Mouse (Mus musculus): ENCODE results near the gene Kcnk6. TPM values are rescaled to one million over a fixed set of nuclear protein-coding genes. Genes with fewer than 3 reads are reported as not detected.
"Not testable (repeated sequence)": the region's sequence is repeated elsewhere in the genome, so short reads cannot be mapped to it uniquely, and the experiment has no call there.

The Kcnk6 gene
- total RNA-seq, 2 experiments from 2014 or later: 2.9 to 3.5 TPM

DNA sequence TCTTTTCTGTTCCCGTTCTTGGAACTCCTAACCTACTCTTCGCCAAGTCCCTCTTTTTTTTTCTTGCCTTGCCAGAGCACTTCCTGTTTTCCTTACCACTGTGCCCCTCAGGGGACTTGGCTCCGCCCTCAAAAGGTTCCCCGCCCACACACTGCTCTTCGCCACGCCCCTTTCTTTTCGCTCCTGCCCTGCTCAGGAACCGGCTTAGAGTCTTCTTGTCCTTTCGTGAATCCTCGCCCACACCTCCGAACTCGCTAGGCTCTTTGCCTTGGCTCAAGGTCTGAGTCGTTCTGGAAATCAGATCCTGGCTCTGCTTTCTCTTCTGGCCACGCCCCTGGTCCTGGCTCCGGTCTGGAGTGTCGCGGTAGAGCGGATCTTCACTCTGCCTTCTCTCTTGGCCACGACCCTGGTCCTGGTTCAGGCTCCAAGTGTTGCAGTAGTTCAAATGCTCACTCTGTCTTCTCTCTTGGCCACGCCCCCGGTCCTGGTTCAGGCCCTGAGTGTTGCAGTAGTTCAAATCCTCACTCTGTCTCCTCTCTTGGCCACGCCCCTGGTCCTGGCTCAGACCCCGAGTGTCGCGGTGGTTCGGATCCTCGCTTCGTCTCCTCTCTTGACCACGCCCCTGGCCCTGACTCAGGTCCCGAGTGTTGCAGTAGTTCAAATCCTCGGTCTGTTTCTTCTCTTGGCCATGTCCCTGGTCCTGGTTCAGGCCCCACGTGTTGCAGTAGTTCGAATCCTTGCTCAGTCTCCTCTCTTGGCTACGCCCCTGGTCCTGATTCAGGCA lies 20.7 kb downstream of the Kcnk6 start:
- peak; percentile 72 to 76 for DNase-seq (ENCODE audit: low spot score in 2 of 2)

DNA sequence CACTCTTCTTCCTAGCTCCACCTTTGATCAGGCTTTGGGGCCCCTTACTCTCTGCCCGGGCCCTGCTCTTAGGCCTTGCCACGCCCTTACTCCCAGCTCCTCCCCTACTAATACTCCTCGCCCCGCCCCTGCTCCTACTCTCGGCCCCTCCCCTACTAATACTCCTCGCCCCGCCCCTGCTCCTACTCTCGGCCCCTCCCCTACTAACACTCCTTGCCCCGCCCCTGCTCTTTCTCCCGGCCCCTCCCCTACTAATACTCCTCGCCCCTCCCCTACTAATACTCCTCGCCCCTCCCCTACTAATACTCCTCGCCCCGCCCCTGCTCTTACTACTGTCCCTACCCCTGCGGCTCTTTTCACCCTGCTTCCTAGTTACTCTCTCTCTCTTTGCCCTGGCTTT lies 21.3 kb downstream of the Kcnk6 start:
- not testable (repeated sequence) for DNase-seq (ENCODE audit: low spot score in 2 of 2)

DNA sequence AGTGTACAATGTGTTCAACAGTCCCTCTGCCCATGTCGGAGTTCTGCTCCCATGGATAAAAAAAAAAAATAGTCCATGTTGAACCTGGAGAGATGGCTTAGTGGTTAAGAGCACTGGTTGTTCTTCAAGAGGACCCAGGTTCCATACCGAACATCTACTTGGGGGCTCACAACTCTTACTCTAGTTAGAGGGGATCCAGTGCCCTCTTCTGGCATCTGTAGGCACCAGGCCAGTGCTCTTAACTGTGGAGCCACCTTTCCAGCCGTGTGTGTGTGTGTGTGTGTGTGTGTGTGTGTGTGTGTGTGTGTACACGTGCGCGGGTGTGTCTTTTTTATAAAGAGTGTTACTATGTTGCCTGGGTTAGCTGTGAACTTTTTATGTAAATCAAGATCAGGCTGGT lies 29.7 kb downstream of the Kcnk6 start:
- DNase-seq (ENCODE audit: low spot score in 2 of 2): no peak

DNA sequence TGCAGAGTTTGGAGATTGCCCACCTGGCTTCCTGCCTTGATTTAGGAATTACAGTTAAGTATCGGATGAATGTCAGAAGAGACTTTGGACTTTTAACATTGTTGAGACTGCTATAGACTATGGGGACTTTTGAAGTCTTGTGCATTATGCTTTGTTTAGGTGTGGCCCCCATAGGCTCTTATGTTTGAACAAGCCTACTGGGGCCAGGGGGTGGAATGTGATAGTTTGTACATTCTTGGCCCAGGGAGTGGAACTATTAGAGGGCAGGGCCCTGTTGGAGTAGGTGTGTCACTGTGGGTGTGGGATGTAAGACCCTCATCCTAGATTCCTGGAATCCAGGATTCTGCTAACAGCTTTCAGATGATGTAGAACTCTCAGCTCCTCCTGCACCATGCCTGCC lies 38.1 kb downstream of the Kcnk6 start:
- not testable (repeated sequence) for DNase-seq (ENCODE audit: low spot score in 2 of 2)

DNA sequence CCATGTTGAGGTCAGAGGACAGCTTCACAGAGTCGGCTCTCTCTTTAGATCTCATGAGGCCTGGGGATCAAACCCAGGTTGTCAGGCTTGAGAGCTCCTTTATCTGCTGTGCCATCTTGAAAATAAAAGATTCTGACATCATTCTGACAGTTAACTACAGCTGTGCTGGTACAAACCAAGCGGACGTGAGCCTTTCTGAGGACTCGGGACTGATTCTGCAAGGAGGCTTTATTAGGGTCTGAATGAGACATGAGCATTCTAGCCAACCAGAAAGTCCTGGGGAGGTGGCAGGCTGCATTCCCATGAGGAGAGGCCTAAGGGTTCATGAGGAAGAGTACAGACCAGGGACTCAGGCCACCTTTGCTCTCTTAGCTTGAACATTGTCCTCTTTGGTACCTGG lies 51.0 kb downstream of the Kcnk6 start:
- DNase-seq (ENCODE audit: low spot score in 2 of 2): not testable (repeated sequence)

DNA sequence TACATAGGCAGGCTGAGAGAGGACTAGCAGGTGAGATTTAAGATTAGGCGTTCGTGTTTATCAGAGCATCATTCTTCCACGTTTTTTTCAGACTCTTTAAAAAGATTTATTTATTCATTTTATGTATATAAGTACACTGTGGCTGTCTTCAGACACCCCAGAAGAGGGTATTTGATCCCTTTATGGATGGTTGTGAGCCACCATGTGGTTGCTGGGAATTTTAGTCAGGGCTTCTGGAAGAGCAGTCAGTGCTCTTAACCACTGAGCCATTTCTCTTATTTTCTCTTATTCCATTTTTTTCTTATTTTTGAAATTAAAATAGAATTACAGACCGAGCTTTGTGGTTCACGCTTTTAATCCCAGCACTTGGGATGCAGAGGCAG lies 51.5 kb downstream of the Kcnk6 start:
- DNase-seq (ENCODE audit: low spot score in 2 of 2): no peak

DNA sequence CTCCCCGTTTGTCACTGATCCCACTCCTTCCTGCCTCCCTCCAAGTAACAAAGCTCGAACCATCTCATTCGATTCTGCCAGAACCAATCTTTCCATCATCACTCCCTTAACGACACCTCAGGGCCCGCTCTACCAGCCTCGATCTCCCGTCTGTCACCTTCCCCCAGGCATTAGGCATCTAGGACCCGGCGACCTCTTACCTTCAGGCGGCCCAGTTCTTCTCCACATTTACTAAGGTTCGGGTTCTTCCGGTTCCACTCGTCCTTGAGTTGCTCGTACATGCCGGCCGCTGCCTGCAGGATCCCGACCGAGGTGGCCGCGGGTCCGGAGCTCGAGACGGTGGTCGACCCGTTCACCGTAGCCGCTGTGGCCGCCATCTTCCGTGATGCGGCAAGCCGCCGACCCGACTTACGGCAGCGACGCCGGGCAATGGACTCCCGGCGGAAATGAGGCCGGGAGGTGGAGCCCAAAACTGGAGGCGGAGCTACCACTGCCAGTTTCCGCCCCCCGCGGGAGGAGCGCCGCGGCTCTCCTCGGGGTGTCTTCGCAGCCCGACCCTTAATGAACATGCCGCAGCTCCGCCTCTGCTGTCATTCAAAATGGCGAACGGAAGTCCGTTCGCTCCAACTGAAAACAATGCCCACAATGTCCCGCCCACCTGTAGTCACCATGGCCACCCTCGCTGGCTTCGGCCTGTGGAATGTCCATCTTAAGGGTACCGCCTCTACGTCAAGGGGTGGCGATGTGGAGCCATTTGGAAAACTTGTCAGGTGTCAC lies 52.0 kb downstream of the Kcnk6 start, which contains the start of gene Psmd8:
TSS of gene Psmd8 (minus strand) at position 625 of the 777 bp plus-strand sequence.
- DNase-seq (ENCODE audit: low spot score in 2 of 2): peak; percentile 94 to 95

DNA sequence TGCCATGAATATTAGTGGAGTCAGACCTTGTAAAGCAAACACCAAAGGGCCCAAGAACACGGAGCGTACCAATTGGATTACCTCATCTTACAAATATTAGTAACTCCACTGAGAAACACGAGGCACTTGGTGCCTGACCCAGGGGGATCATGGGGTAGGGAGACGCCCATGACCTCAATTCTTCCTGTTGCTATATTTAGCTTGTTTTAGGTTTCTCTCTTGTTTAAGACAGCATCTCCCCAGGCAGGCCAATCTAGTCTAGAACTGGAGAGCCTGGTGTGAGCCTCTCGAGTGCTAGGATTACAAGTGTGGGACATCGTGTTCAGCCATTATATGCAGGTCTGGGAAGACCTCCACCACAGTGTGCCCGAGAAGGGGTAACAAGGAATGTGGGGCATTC lies 53.0 kb downstream of the Kcnk6 start:
- no peak for DNase-seq (ENCODE audit: low spot score in 2 of 2)

DNA sequence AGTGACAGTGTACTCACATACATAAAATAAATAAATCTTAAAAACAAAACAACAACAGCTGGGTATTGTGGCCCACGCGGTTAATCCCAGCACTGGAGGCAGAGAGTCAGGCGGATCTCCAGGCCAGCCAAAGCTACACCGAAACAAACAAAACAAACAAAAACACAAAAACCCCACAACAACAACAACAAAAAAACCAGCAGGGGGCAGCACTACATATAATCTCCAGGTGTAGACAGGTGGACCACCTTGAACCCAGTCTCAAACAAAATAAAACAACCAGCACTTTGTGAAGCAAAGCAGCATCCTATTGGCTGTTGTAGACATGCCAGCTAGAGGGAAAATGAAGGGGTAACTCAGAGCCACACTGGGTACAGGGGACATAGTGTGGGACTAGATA lies 54.2 kb downstream of the Kcnk6 start:
- DNase-seq (ENCODE audit: low spot score in 2 of 2): no peak

DNA sequence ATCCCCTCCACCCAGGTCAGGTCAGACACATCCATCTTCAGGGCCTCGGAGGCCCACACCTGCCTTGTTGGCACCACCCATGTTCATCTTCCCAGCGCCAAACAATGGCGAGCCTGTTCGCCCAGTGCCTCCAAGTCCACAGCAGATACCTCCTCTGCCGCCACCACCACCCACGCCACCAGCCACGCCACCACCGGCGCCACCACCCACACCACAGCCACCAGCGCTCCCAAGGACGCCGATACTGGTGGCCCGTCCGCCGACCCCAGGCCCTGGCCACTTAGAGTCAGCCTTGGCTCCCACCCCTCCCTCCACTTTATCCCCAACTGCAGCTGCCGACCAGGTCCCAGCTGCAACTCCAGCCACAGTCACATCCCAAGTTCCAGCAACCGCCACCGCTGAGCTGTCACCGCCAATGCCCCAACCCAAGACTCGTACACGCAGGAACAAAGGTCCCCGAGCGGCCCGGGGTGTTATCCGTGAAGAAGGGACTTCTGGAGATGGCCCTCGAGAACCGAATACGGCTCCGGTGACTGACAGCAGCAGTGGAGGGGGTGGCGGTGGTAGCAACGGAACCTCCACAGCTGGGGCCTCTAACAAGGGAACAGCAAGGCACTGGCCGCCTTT lies 59.8 kb downstream of the Kcnk6 start:
- DNase-seq (ENCODE audit: low spot score in 2 of 2): no peak

Other genes starting within 250 kb of the Kcnk6 start
- 10 to 100 TPM; 12.6 to 13.7 TPM for gene Ryr1, start 107.3 kb downstream of the Kcnk6 start, total RNA-seq (2021)
- gene Rasgrp4, start 97.7 kb downstream of the Kcnk6 start, total RNA-seq (2021): 1 to 10 TPM; 2.2 to 3.6 TPM
- gene Fam98c, start 76.3 kb downstream of the Kcnk6 start, total RNA-seq (2021): 10 to 100 TPM; 28.6 to 35.6 TPM
- gene Ggn, start 62.3 kb downstream of the Kcnk6 start, total RNA-seq (2021): 1 to 10 TPM; 1.0 to 1.2 TPM
- 10 to 100 TPM; 40.7 to 46.8 TPM for gene Spred3, start 62.1 kb downstream of the Kcnk6 start, total RNA-seq (2021)
- gene Psmd8, start 51.8 kb downstream of the Kcnk6 start, total RNA-seq (2021): 100 to 1,000 TPM; 176 to 182 TPM
- gene Catsperg1, start 18.5 kb downstream of the Kcnk6 start, total RNA-seq (2021): 1 to 10 TPM; 2.5 to 2.9 TPM
- gene Yif1b, start 5.8 kb upstream of the Kcnk6 start, total RNA-seq (2021): 10 to 100 TPM; 42.8 to 47.8 TPM
- gene 2200002D01Rik, start 16.0 kb upstream of the Kcnk6 start, total RNA-seq (2021): under 1 TPM in 1 of 2 experiments, not detected in 1; 0.29 TPM
- gene Spint2, start 49.4 kb upstream of the Kcnk6 start, total RNA-seq (2021): 10 to 100 TPM; 25.3 to 31.0 TPM
- 1 to 10 TPM; 2.0 to 3.2 TPM for gene Ppp1r14a, start 56.8 kb upstream of the Kcnk6 start, total RNA-seq (2021)
- 100 to 1,000 TPM; 129 to 138 TPM for gene Dpf1, start 71.4 kb upstream of the Kcnk6 start, total RNA-seq (2021)